In the genomic region with DNA sequence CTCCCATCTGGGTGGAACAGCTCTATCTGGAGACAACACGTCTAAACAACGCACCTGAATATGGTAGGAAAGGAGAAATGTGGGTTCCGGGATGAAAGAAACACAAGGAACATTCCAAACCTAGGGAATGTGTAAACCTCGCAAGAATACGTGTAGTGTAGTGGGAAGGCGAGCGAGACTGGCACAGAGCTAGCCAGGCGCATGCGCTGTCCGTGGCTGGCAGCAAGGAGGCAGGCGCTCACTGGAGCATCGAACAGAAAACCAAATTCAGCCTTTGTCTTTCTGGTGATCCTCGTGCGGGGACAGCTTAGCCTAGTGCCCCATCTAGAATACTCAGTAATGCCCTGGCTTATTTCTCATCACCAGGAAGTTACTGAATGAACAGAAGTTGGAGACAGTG, we compare ENCODE assay signal across 16 mouse cellular contexts. TPM values are rescaled to one million over a fixed set of nuclear protein-coding genes. Genes with fewer than 3 reads are reported as not detected.
DNase-seq lines count a peak whose midpoint lies in the region; ATAC-seq and TF ChIP-seq lines count a peak whose summit lies in the region.
"Had no signal": no experiment of that assay in that cellular context is flagged by ENCODE, and none has a peak within 500 bp of the region (broad histone marks: within the 10 kb centered on the region; RNA-seq: fewer than 3 reads in every experiment).

No protein-coding gene starts in this region.

- no peak overlapping the region; the same call in 1 of the 2 replicates for H3K4me3 ChIP-seq in kidney, adult 2 months (ENCODE audit: insufficient read depth, low read depth, low read length)
- no peak overlapping the region for H3K4me3 ChIP-seq in midbrain, postnatal 0 days (ENCODE audit: low read depth, low read length)
- H3K4me3 ChIP-seq in midbrain, embryonic 16.5 days (ENCODE audit: low read depth, low read length), result no peak overlapping the region
- no peak overlapping the region for H3K4me3 ChIP-seq in kidney, embryonic 14.5 days (ENCODE audit: low read length)
- H3K4me3 ChIP-seq in limb, embryonic 10.5 days, result no peak overlapping the region
- H3K4me3 ChIP-seq: intestine, embryonic 15.5 days; midbrain, embryonic 13.5 days had no signal

- no peak for ATAC-seq in midbrain, postnatal 0 days (ENCODE audit: low FRiP score)
- no peak for ATAC-seq in midbrain, embryonic 16.5 days
- ATAC-seq in kidney, embryonic 14.5 days (ENCODE audit: low FRiP score, low TSS enrichment), result 0 out of 2 replicates have a peak, but pooled peaks have one; percentile 40
- ATAC-seq: intestine, embryonic 15.5 days; midbrain, embryonic 13.5 days had no signal

- peak; percentile 36 for DNase-seq in kidney, adult 2 months
- DNase-seq in kidney, adult 18-20 months, result no peak
- DNase-seq in midbrain, postnatal 0 days (ENCODE audit: low spot score), result no peak
- DNase-seq in limb, embryonic 10.5 days (ENCODE audit: low spot score), result no peak
- no peak for DNase-seq in spleen, adult 12 weeks (ENCODE audit: low spot score)
- DNase-seq: adrenal gland, postnatal 10 days; heart, adult 18-20 months; heart, postnatal 36 days had no signal

- no peak overlapping the region for H3K4me2 ChIP-seq in midbrain, postnatal 0 days (ENCODE audit: low read depth, low read length, poor library complexity, severe bottlenecking)
- H3K4me2 ChIP-seq in midbrain, embryonic 16.5 days (ENCODE audit: low read length), result no peak overlapping the region
- H3K4me2 ChIP-seq in kidney, embryonic 14.5 days (replicated peaks; ENCODE audit: low read depth, low read length), result no peak overlapping the region
- H3K4me2 ChIP-seq: intestine, embryonic 15.5 days; midbrain, embryonic 13.5 days had no signal

- no peaks in the 10 kb centered on the region for H3K36me3 ChIP-seq in kidney, adult 2 months (ENCODE audit: control insufficient read depth, insufficient read depth, low read length)
- no peaks in the 10 kb centered on the region for H3K36me3 ChIP-seq in midbrain, postnatal 0 days (ENCODE audit: insufficient read depth, low read length)
- no peaks in the 10 kb centered on the region for H3K36me3 ChIP-seq in midbrain, embryonic 16.5 days (ENCODE audit: control insufficient read depth, insufficient read depth, low read length)
- no peaks in the 10 kb centered on the region for H3K36me3 ChIP-seq in kidney, embryonic 14.5 days (ENCODE audit: control insufficient read depth, insufficient read depth, low read length)
- H3K36me3 ChIP-seq in limb, embryonic 10.5 days, result no peaks in the 10 kb centered on the region
- H3K36me3 ChIP-seq: intestine, embryonic 15.5 days; midbrain, embryonic 13.5 days had no signal

- no peak overlapping the region for H3K27ac ChIP-seq in kidney, adult 2 months (ENCODE audit: insufficient read depth, low read depth, low read length)
- no peak overlapping the region for H3K27ac ChIP-seq in midbrain, postnatal 0 days (ENCODE audit: low read depth, low read length)
- no peak overlapping the region for H3K27ac ChIP-seq in midbrain, embryonic 16.5 days (ENCODE audit: low read length)
- no peak overlapping the region for H3K27ac ChIP-seq in kidney, embryonic 14.5 days (ENCODE audit: low read depth, low read length)
- H3K27ac ChIP-seq in limb, embryonic 10.5 days, result peak overlapping the region; percentile 42; the same call in 1 of the 2 replicates
- H3K27ac ChIP-seq: intestine, embryonic 15.5 days had no signal

- TF ChIP-seq POLR2A in kidney, adult 2 months (IDR thresholded peaks at IDR 0.05; ENCODE audit: low read depth, low read length), result no peak

- no peak for TF ChIP-seq CTCF in kidney, adult 2 months (conservative IDR thresholded peaks at IDR 0.05; ENCODE audit: insufficient read depth, insufficient read length, low read depth, low read length)
- peak; percentile 32; the same call in 1 of the 2 replicates for TF ChIP-seq CTCF in midbrain, postnatal 0 days (IDR thresholded peaks at IDR 0.05)

- no peaks in the 10 kb centered on the region for H3K4me1 ChIP-seq in kidney, adult 2 months (ENCODE audit: control insufficient read depth, insufficient read depth, low read length)
- H3K4me1 ChIP-seq in midbrain, postnatal 0 days (ENCODE audit: insufficient read depth, low read length), result no peaks in the 10 kb centered on the region
- H3K4me1 ChIP-seq in midbrain, embryonic 16.5 days (ENCODE audit: control insufficient read depth, insufficient read depth, low read length), result no peaks in the 10 kb centered on the region
- H3K4me1 ChIP-seq in kidney, embryonic 14.5 days (ENCODE audit: control insufficient read depth, insufficient read depth, low read length), result no peaks in the 10 kb centered on the region
- H3K4me1 ChIP-seq in limb, embryonic 10.5 days, result peaks cover 28% of the 10 kb centered on the region
- H3K4me1 ChIP-seq: intestine, embryonic 15.5 days had no signal

- WGBS in kidney, adult 2 months, result 64% methylated on average over 14 of the region's 14 CpGs
- WGBS in midbrain, postnatal 0 days, result 75% methylated on average over 14 of the region's 14 CpGs
- WGBS in midbrain, embryonic 16.5 days, result 75% methylated on average over 14 of the region's 14 CpGs
- WGBS in kidney, embryonic 14.5 days, result 81% methylated on average over 14 of the region's 14 CpGs
- 85% methylated on average over 14 of the region's 14 CpGs for whole genome bisulfite sequencing in limb, embryonic 10.5 days

- no peaks in the 10 kb centered on the region for H3K9me3 ChIP-seq in midbrain, postnatal 0 days (ENCODE audit: low read length)
- no peaks in the 10 kb centered on the region for H3K9me3 ChIP-seq in midbrain, embryonic 16.5 days (replicated peaks; ENCODE audit: control insufficient read depth, low read length, poor library complexity, severe bottlenecking)
- no peaks in the 10 kb centered on the region for H3K9me3 ChIP-seq in kidney, embryonic 14.5 days (ENCODE audit: control insufficient read depth, low read length)
- H3K9me3 ChIP-seq in limb, embryonic 10.5 days (replicated peaks), result no peaks in the 10 kb centered on the region
- H3K9me3 ChIP-seq: intestine, embryonic 15.5 days; midbrain, embryonic 13.5 days had no signal

- no peaks in the 10 kb centered on the region for H3K27me3 ChIP-seq in kidney, adult 2 months (replicated peaks; ENCODE audit: control insufficient read depth, insufficient read depth, low read length)
- H3K27me3 ChIP-seq in midbrain, postnatal 0 days (ENCODE audit: insufficient read depth, low read length), result no peaks in the 10 kb centered on the region
- no peaks in the 10 kb centered on the region for H3K27me3 ChIP-seq in midbrain, embryonic 16.5 days (ENCODE audit: control insufficient read depth, insufficient read depth, low read depth, low read length)
- H3K27me3 ChIP-seq in kidney, embryonic 14.5 days (ENCODE audit: control insufficient read depth, insufficient read depth, low read length), result no peaks in the 10 kb centered on the region
- H3K27me3 ChIP-seq in limb, embryonic 10.5 days (ENCODE audit: low read depth, poor library complexity, severe bottlenecking), result 0 out of 2 replicates have a peak, but pooled peaks cover 3% of the 10 kb centered on the region
- H3K27me3 ChIP-seq: intestine, embryonic 15.5 days; midbrain, embryonic 13.5 days had no signal

- H3K9ac ChIP-seq in midbrain, postnatal 0 days (replicated peaks; ENCODE audit: low read length, poor library complexity, severe bottlenecking), result no peak overlapping the region
- H3K9ac ChIP-seq in midbrain, embryonic 16.5 days (ENCODE audit: low read depth, low read length), result no peak overlapping the region
- H3K9ac ChIP-seq in kidney, embryonic 14.5 days (ENCODE audit: low read depth, low read length), result no peak overlapping the region
- H3K9ac ChIP-seq: intestine, embryonic 15.5 days; midbrain, embryonic 13.5 days had no signal

RNA-seq across cellular contexts. Expression of gene Habp2, which starts 23.2 kb away (rescaled TPM):
- polyA plus RNA-seq in kidney, adult 2 months (2012; rRNA removed), result 303 and 362 TPM in 2 replicates
- total RNA-seq in midbrain, postnatal 0 days (2014; rRNA removed), result not detected in 2 replicates
- 0.06 and 0.12 TPM in 2 replicates for polyA plus RNA-seq in midbrain, postnatal 0 days (2015; fragmentation: Nextera tagmentation; extraction: Ambion mirVana)
- 0.14 and 0.22 TPM in 2 replicates for polyA plus RNA-seq in midbrain, embryonic 16.5 days (2015; fragmentation: Nextera tagmentation; extraction: Ambion mirVana)
- polyA plus RNA-seq in kidney, embryonic 14.5 days (2014; fragmentation: Nextera tagmentation; extraction: Ambion mirVana), result 12.7 and 20.4 TPM in 2 replicates
- polyA plus RNA-seq in limb, embryonic 10.5 days (2016; fragmentation: Nextera tagmentation; extraction: Ambion mirVana), result 0.46 TPM in 1 of 2 replicates, not detected in the other
- total RNA-seq: common myeloid progenitor, adult 5-6 weeks; heart, adult 18-20 months; heart, postnatal 36 days; layer of hippocampus, postnatal 25 days; left cerebral cortex, postnatal 4 days; neutrophil, adult 5-6 weeks had no signal
